Mouse (Mus musculus) gastrocnemius, postnatal 25 days (tissue): ENCODE results near the gene Spag9. TPM values are rescaled to one million over a fixed set of nuclear protein-coding genes. Genes with fewer than 3 reads are reported as not detected.
A peak's percentile ranks its signal among the peaks of the same experiment; 100 is the strongest.

Experiments
- DNase-seq: peaks from one replicate; pipeline ENCODE4 v3.0.0; 2022
- total RNA-seq, 2 experiments: library from RNA; stranded (reverse); gene quantifications; 1 replicate in 1 of 2; 2 replicates in 1 of 2; pipeline ENCODE4 v1.2.3; 2021

The Spag9 gene
- total RNA-seq, 2 experiments from 2014 or later = 132 to 134 TPM

DNA sequence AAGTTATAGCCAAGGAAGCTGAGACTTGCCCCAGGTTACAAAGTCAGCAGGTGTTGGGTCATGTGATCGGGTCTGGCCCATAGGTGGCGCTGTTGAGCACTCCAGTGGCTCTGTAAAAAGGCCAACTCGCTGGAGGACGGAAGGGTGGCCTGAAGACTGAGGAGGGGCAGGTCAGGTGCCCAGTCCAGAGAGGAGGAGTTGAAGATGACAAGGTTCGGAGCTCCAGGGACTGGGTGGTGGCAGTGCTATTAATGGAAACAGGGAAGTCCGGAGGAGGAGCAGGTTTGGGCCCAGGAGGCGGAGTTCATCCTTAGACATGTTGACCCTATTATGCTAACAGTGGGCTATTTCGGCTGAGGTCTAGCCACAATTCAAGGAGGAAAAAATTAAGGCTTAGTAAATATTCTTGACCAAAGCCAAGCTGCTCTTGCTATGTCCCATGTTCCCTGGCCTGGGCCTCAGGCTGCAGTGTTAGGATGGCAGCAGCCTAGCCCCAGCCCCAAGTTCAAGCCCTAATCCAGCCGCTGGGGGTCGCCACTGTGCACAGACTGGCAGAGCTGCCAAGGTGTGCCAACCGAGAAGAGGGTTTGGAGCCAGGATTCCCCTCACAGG, 137.6 kb downstream of the Spag9 start:
- peak; percentile 90 for DNase-seq

GRCm38 (mm10) chr11:94134076-94134838, 138.4 kb downstream of the Spag9 start:
- DNase-seq = peak; percentile 95

- peak; percentile 76 for DNase-seq
Observed at GRCm38 (mm10) chr11:94135581-94136001, 139.7 kb downstream of the Spag9 start.

- peak; percentile 89 for DNase-seq
Observed at GRCm38 (mm10) chr11:94136656-94137055, 140.8 kb downstream of the Spag9 start.

DNA sequence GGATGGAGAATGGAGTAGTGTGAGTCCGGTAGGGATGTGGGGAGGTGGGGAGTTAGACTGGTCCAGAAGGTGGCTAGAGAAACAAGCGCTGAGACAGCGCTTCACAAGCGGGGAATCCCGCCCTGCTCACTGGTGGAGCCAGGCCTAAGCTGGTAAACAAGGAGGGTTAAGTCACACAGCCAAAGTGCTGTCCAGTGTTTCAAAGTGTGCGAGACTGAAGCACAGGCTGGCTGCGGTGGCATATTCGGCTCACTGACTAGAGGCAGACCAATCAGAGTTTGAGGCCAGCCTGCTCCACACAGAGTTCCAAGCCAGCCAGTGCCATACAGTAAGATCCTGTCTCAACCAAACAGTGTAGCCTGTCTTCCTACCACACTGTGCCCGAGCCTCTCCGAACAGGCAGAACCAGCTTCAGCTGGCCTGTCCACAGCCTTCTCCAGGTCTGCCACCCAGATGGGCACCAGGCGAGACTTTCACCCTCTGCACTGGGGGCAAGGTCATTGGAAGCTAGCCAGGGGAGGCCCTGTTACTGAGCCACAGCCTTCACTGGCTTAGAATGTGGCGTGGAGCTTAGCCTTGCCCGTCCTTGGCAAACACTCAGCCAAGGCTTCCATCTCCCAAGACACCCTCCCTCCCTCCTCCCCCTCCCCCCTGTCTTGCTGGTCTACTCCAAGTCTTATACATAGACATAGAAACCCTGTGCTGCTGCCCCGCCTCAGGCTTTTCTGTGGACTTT, 141.6 kb downstream of the Spag9 start:
- peak; percentile 86 for DNase-seq

- DNase-seq = peak; percentile 91
Observed at GRCm38 (mm10) chr11:94138411-94139231, 142.7 kb downstream of the Spag9 start.

DNA sequence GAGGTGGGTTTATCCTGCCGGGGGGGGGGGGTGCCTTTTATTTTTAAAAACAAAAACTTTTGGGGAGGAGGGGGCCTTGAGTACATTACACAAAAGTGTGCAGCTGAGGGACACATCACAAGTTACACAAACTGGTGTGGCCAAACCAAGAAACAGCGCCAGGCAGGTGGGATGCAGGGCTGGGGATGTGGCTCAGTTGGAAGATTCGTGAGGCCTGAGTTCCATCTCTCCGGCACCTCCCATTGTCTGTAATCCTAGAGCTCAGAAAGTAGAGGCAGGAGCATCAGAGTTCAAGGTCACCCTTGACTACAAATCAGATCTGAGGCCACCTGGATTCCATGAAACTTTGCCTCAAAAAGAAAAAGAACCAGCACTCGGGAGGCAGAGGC, 143.3 kb downstream of the Spag9 start:
- DNase-seq = no peak

DNA sequence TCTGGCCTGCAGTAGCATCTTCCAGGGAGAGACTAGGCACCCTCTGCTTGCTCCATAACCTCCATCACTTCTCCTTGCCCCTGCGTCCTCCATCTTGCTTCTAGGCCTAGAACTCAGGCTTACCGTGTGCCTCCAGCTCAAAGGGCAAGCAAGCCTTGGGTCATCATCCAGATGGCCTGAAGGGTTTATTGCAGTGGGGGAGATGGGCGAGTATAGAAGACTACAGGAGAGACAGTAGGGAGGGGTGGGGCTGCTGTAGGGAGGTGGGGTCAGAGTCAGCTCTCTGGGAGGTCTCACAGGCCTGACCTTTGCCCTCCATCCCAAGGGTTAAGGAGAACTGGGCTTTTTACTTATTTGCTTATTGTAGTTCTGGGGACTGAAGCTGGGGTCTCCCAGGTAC, 144.6 kb downstream of the Spag9 start:
- no peak for DNase-seq

GRCm38 (mm10) chr11:94141564-94141963, 145.7 kb downstream of the Spag9 start:
- no peak for DNase-seq

GRCm38 (mm10) chr11:94143336-94143735, 147.4 kb downstream of the Spag9 start:
- DNase-seq = no peak

- DNase-seq = peak; percentile 89
Observed at GRCm38 (mm10) chr11:94144771-94145539, 149.1 kb downstream of the Spag9 start.

DNA sequence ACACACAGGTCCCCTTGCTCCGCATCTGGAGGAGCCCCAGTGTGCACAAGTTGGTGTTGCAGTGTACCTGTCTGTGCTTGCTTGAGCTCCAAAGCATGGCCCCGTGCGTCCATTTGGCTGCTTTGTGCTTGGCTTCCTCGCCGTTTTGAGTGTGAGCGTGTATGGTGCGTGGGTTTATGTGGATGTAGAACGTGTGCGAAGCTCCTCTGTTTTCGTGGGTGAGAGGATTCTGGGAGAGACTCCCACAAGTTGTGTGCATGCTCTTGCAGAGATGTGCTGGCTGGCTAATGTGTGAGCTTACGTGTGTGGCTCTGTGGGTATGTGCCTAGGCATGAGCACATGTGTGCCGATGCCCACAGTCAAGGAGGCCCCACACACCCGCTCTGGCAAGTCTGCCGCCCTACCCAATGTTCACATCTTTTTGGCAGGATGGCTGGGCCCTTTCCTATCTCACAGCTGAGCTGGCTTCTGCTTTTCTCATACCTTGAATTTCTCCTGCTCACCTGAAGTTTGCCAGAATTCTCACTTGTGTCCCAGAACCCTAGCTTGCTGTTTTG, 150.2 kb downstream of the Spag9 start:
- no peak for DNase-seq

DNA sequence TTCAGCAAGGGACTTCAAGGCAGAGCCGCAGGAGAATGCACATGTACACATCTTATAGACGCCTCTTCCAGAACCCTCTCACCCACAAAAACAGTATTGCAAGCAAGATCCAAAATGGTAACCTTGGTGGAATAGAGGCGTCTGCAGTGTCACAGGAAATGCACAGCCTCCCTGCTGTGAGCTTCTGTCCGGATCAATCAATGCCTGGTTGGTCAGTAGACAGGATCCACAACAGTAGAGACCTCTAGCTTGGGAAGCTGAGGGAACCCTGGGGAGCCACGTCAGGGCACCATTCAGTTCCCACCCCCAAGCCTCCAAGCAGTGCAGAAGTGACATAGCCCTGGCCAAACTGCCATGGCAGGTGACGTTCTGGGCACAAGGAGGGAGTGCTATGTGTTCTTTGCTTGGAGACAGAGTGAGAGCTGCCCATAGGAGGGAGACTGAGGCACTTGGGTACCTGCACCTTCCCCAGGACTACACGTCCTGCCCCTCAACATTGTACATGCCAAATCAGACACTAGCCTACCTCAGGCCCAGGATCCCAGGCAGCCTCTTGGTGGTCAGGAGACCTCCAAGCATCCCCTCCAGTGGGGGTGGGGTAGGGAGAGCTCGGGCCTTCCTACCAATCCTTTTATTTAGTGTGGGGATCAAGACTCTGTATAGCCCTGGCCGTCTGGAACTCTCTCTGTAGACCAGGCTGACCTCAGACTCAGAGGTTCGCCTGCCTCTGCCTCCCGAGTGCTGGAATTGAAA, 151.0 kb downstream of the Spag9 start:
- no peak for DNase-seq

- DNase-seq = no peak
Observed at GRCm38 (mm10) chr11:94148105-94148696, 152.3 kb downstream of the Spag9 start.

DNA sequence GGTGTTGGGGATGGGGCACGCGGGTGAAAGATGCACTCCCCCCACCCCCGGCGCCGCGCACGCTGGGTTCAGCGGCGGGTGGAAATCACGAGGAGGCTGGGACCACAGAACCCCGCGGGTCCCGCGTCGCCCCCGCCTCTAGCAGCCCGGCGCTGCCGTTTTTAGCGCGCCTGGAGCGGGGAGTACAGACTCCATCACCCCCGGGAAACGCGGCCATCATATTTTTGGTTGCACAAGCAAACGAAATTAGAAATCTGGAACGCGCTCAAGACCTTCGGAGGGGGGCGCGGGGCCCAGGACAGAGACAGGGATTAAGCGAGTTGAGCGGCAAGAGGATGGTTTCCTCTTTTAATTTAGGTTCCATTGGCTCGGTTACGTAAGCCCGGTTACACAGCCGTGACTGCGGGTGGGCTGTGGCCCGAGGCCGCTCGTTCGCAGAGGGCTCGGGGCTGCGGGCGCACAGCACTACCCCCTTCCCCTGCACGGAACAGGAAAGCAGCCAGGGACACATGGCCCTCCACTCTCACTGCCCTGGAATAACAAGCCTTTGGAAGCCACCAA, 153.1 kb downstream of the Spag9 start:
- DNase-seq = peak; percentile 53

DNA sequence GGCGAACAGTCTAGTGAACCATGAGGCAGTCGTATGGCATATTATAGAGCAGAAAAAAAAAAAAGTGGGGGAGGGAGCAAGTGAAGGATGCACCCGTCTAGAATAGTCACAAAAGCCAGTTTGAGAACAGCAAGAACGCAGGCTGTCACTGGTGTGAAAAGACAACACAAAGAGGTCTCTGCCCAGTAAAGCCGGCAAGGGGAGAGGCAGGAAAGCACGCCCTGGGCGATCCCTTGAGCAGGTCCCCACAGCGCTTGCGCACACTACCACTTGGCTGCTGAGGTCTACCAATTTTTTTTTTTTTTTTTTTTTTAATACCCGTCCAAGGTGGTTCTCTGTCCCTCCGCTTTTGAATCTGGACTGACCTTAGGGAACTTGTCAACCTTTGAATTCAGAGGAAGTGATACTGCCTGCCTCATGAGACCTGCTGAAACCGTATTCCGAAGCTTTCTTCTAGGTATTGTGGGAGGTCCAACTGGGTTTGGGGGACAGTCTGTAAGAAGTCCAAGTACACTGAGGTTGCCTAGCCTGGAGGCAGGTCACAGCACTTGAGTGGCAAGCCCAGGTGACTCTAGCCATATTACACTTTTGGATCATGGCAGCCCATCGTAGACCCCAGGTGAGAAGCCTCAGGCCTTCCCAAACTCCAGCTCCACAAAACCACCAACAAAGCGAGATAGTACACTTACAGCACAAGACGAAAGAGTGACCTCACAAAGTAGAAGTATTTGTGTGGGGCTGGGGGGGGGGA, 153.8 kb downstream of the Spag9 start:
- DNase-seq = no peak

DNA sequence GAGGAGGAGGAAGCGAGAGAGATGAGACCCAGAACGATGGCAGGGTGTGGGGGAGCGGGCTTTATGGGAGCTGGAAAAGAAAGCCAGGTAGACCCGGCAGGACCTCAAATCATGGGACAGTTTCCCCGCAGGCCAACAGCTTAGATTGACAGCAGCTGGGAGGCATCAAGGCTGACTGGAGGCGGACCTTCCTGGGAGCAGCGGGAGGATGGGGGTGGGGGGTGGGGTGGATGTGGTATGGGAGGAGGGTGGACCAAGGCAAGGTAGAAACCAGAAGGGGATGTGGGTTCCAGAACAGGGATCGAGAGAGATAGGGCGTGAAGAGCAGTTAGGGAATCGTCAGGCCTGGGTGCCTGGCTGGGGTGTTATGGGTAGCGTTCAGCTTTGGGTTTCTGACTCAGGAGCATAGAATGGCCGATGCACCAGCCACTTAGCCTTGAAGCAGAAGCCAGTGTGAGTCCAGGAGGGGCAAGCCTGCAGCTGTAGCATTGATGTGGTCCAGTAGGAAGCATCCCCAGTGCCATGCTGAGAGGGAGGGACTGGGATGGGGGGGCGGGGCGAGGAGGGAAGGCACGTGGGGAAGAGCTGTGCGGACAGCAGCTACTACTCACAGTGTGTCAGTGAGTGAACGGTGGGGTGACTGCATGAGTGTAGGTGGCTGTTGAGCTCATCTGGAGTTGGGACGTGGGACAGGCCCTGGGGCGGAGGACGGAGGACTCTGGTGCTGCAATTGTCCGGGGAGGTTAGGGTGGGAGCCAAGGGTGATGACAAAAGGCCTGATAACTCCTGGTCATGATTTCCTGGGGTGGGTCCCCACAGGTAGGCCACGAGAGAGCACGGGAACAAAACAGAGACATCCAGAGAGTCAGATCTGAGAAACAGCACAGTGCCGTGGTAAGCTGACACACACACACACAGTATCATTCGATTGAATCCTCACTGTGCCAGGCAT, 154.9 kb downstream of the Spag9 start:
- DNase-seq = no peak

GRCm38 (mm10) chr11:94154201-94154600, 158.3 kb downstream of the Spag9 start:
- no peak for DNase-seq
